Mouse (Mus musculus) liver, adult 2 months (tissue): ENCODE results near the gene Abhd8.

Experiments used
- CTCF ChIP-seq: fragments of 200-500 bp; IDR thresholded peaks from 2 replicates; pipeline ENCODE4 v1.5.1; 2011; ENCODE audit warnings: low read depth, low read length, control low read depth
- POLR2A ChIP-seq: fragments of 200-500 bp; IDR thresholded peaks from 2 replicates; pipeline ENCODE4 v1.6.1; 2011; ENCODE audit warnings: low read length, control low read depth; ENCODE audit not compliant: insufficient read depth; ENCODE audit errors: extremely low read depth

- TF ChIP-seq POLR2A = 0 out of 2 replicates have a peak, but pooled peaks have one; percentile 49
- no peak for TF ChIP-seq CTCF
Observed at GRCm38 (mm10) chr8:71488454-71488853, 25.0 kb upstream of the Abhd8 start.
